Mouse (Mus musculus) colon, adult 2 months (tissue): ENCODE data around the gene Ewsr1. TPM values are rescaled to one million over a fixed set of nuclear protein-coding genes. Genes with fewer than 3 reads are reported as not detected.

Experiments
- polyA plus RNA-seq: library from polyadenylated mRNA; depleted of rRNA; stranded (reverse); fragments of >200 nt; gene quantifications from 2 replicates; pipeline ENCODE4 v1.2.3, GENCODE M21; 2012; rRNA removed

Gene Ewsr1
- polyA plus RNA-seq, result 222 and 233 TPM in 2 replicates

GRCm38 (mm10) chr11:5098736-5099542, at the start of gene Ewsr1, which contains the start of gene Rhbdd3:
Gene Ewsr1, minus strand, starts transcription at chr11:5099266.
Gene Rhbdd3, plus strand, starts transcription at chr11:5098926.

DNA sequence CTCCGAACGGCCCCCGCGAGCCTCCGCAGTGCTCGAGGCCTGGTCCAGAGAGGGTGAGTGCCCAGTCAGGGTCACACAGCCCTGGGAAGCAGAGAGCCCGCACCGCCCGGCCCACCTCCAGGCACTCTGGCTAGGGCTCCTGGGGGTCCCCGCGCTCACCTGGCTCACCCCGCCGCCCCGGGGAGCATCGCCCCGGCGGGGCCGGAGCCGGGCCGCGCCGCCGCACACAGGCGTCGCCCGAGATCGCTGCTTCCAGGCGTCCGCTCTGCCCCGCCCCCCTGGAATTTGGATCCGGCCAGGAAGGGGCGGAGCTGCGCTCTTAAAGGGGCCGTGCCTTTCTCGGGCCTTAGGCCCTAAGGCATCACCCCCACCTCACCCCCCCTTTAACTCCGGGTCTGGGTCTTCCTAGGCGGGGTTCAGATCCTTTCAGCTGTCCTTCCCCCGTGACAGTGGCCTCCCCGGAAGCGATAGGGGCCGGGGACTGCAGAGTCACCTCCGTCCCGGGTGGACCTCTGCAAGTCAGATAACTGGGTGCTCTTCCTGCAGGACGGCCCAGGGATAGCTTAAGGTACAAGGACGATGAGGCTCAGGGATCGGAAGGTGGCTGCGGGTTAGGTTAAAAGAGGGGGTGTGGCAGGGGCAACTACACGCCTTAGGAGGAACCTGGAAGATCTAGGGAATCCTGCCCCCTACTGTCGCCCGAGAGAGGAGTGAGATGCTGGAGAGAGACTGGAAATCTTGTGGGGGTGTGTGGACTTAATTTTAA, 33.8 kb downstream of the Ewsr1 start, which contains the start of gene Gas2l1:
Gas2l1 (minus strand) TSS at position 272 of the 766 bp plus-strand sequence.

DNA sequence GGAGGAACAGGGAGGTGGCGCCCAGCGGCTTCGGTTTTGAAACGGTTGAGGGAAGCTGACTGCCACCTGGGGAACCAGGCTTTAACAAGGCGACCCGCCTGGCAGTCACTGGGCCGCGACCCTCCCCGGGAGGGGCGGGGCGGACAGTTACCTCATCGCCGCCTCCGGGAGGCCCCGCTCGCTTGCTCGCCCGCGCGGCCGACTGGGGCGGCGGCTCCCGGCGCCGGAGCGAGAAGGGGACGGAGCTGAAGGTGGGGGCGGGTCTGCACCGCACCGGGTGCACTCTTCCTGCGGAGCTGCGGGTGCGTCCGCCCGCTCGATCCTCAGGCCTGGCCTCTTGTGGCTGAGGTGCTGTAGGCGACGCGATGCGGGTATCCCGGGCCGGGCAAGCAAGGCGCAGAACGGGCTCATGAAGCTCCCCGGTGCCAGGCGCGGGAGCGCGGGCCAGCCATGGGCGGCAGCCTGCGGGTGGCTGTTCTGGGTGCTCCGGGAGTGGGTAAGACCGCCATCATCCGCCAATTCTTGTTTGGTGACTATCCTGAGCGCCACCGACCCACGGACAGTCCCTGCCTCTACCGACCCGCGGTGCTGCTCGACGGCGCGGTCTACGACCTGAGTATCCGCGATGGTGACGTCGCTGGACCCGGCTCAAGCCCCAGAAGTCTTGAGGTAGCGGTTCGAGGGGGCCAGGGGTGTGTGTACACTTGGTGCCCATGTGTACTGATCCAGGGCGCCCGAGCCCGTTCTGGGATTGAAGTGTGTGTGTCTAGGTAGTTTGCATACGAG, 41.0 kb downstream of the Ewsr1 start, which contains the start of gene Rasl10a:
Rasl10a (plus strand) TSS at position 273 of the 786 bp plus-strand sequence.

Other genes starting within 250 kb of the Ewsr1 start
- 43.5 and 49.9 TPM in 2 replicates for gene Nf2, start 249.7 kb downstream of the Ewsr1 start, polyA plus RNA-seq
- gene Nipsnap1, start 225.3 kb downstream of the Ewsr1 start, polyA plus RNA-seq, result 41.8 and 56.2 TPM in 2 replicates
- 14.5 and 15.7 TPM in 2 replicates for gene Thoc5, start 203.9 kb downstream of the Ewsr1 start, polyA plus RNA-seq
- gene Nefh, start 151.2 kb downstream of the Ewsr1 start, polyA plus RNA-seq, result 0.44 and 0.47 TPM in 2 replicates
- gene Ap1b1, start 112.4 kb downstream of the Ewsr1 start, polyA plus RNA-seq, result 97.3 and 107 TPM in 2 replicates
- gene Rasl10a, start 41.1 kb downstream of the Ewsr1 start, polyA plus RNA-seq, result 2.4 and 2.8 TPM in 2 replicates
- 135 and 142 TPM in 2 replicates for gene Gas2l1, start 33.9 kb downstream of the Ewsr1 start, polyA plus RNA-seq
- 26.0 and 28.7 TPM in 2 replicates for gene Rhbdd3, start 340 bp downstream of the Ewsr1 start, polyA plus RNA-seq
- gene Emid1, start 53.0 kb upstream of the Ewsr1 start, polyA plus RNA-seq, result 41.2 and 49.5 TPM in 2 replicates
- 22.0 and 23.5 TPM in 2 replicates for gene Kremen1, start 162.3 kb upstream of the Ewsr1 start, polyA plus RNA-seq